Mouse (Mus musculus) stomach, embryonic 15.5 days (tissue): ENCODE data around the gene Uxt. TPM values are rescaled to one million over a fixed set of nuclear protein-coding genes. Genes with fewer than 3 reads are reported as not detected.
A peak's percentile ranks its signal among the peaks of the same experiment; 100 is the strongest.

ENCODE experiments used
- ATAC-seq: fragments of 200-750 bp; cut with Nextera tagmentation; 2 replicates; pipeline ENCODE4 v1.8.0; 2017; ENCODE audit warnings: low read depth, moderate number of reproducible peaks, moderate TSS enrichment; ENCODE audit not compliant: insufficient read depth, low FRiP score
- H3K27ac ChIP-seq: fragments of 300-500 bp; sonication (generic); 2 replicates; pipeline ENCODE4 v1.5.1; 2015; ENCODE audit warnings: mild to moderate bottlenecking, inconsistent platforms
- H3K27me3 ChIP-seq: fragments of 300-500 bp; sonication (generic); replicated peaks from 2 replicates; pipeline ENCODE4 v1.6.1; 2015; ENCODE audit warnings: inconsistent platforms
- H3K36me3 ChIP-seq: fragments of 300-500 bp; sonication (generic); 2 replicates; pipeline ENCODE4 v1.6.1; 2015; ENCODE audit warnings: inconsistent platforms
- H3K4me1 ChIP-seq: fragments of 300-500 bp; sonication (generic); 2 replicates; pipeline ENCODE4 v1.6.1; 2015; ENCODE audit warnings: inconsistent platforms
- H3K4me2 ChIP-seq: fragments of 300-500 bp; sonication (generic); 2 replicates; pipeline ENCODE4 v1.6.1; 2015; ENCODE audit warnings: mild to moderate bottlenecking, inconsistent platforms
- H3K4me3 ChIP-seq: fragments of 300-500 bp; sonication (generic); replicated peaks from 2 replicates; pipeline ENCODE4 v1.5.1; 2015; ENCODE audit warnings: inconsistent platforms
- H3K9ac ChIP-seq: fragments of 300-500 bp; sonication (generic); 2 replicates; pipeline ENCODE4 v1.6.1; 2015; ENCODE audit warnings: inconsistent platforms
- H3K9me3 ChIP-seq: fragments of 300-500 bp; sonication (generic); 2 replicates; pipeline ENCODE4 v1.6.1; 2016; ENCODE audit warnings: inconsistent platforms
- WGBS: fragments of 180-500 bp; shearing (Covaris S2); methylation state at CpG from one replicate; pipeline ENCODE4 v1.1.7; 2015; 5-methylcytosine and 5-hydroxymethylcytosine counted together
- polyA plus RNA-seq: library from polyadenylated mRNA; unstranded; fragments of >200 nt; fragmentation: Nextera tagmentation; extraction: Ambion mirVana; gene quantifications from 2 replicates; pipeline ENCODE4 v1.2.1, GENCODE M21; 2015

The Uxt gene
- polyA plus RNA-seq = 51.3 and 55.7 TPM in 2 replicates

GRCm38 (mm10) chrX:20961477-20962378 lies at the start of gene Uxt:
Uxt (minus strand) TSS chrX:20962017.
- peak; percentile 94 for ATAC-seq
- 19% methylated on average over 57 of the region's 57 CpGs for WGBS
- peak within 1 kb of the TSS; percentile 48 for H3K4me3 ChIP-seq
- no peak within 1 kb of the TSS for H3K9ac ChIP-seq
- peak within 1 kb of the TSS; percentile 77 for H3K27ac ChIP-seq
- peak within 1 kb of the TSS; percentile 39 for H3K4me2 ChIP-seq
- H3K36me3 ChIP-seq = no peaks in the 10 kb centered on the region
- H3K9me3 ChIP-seq = no peaks in the 10 kb centered on the region
- no peaks in the 10 kb centered on the region for H3K4me1 ChIP-seq
- H3K27me3 ChIP-seq = no peaks in the 10 kb centered on the region

DNA sequence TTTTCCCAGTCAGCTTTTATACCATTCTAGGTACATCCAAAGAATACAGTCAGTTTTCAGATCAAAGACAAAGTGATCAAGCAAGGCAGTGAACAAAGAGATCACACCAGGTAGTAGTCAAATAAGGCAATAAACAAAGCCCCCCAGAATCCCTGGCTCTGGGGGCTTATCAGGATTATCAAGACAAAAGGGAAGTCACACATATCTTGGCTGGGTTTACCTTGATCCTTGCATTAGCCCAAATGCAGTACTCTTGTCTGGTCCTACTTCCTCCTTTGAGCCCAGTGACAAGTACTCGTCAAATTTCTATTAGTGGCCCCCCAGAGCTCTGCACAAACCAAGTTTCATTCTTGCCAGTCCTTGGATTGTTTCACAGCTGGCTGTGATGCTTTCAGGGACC lies 19.1 kb upstream of the Uxt start:
- ATAC-seq = no peak
- Histone ChIP-seq H3K9me3 (no peaks in the 10 kb centered on the region), H3K27ac (no peak overlapping the region), H3K4me1 (no peaks in the 10 kb centered on the region), H3K9ac (no peak overlapping the region), H3K4me2 (no peak overlapping the region), H3K36me3 (no peaks in the 10 kb centered on the region), H3K4me3 (no peak overlapping the region), H3K27me3 (no peaks in the 10 kb centered on the region)
- WGBS = 50% methylated on average over 1 of the region's 1 CpGs

DNA sequence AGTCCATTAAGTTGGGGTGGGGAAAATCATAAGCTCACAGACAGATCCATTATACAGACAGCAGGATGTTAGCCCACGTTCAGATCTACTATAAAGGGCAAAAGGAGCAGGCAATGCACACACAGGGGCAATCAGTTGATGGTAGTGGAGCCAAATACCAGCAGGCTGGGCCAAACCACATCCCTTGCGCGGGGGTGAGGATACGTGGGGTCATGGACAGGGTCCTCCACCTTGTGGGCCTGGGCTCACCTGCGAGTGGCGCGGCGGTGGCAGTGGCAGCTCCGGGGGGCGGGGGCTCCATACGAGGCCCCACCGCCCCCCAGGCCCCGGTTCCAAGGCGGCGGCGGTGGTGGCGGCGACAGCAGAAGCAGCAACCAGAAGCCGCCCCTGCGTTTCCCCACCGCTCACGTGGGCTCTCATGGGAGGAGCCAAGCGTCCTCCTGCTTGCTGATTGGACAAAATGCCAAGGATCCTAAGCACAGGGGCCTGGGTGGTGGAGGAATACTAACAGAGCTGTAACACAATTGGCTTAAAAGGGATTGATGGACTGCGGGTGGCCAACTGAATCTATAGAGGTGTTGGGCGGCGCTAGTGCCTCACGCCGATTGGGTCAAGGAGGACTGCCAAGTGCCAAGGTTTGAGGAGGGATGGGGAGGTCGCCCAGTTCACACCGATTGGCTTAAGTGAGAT lies 11.5 kb downstream of the Uxt start, which contains the start of gene Elk1:
TSS of gene Elk1 (minus strand) at position 418 of the 690 bp plus-strand sequence.
- no peaks in the 10 kb centered on the region for H3K36me3 ChIP-seq
- 21% methylated on average over 30 of the region's 30 CpGs for WGBS
- H3K27me3 ChIP-seq = no peaks in the 10 kb centered on the region
- no peaks in the 10 kb centered on the region for H3K4me1 ChIP-seq
- H3K4me3 ChIP-seq = peak within 1 kb of the TSS; percentile 62
- peak; percentile 95 for ATAC-seq
- peak within 1 kb of the TSS; percentile 68 for H3K9ac ChIP-seq
- H3K9me3 ChIP-seq = no peaks in the 10 kb centered on the region
- peak within 1 kb of the TSS; percentile 35; the same call in 1 of the 2 replicates for H3K27ac ChIP-seq
- peak within 1 kb of the TSS; percentile 49 for H3K4me2 ChIP-seq

- Histone ChIP-seq H3K36me3 (no peaks in the 10 kb centered on the region), H3K4me2 (no peak overlapping the region), H3K4me1 (no peaks in the 10 kb centered on the region), H3K9me3 (no peaks in the 10 kb centered on the region), H3K27ac (no peak overlapping the region), H3K27me3 (no peaks in the 10 kb centered on the region), H3K9ac (no peak overlapping the region), H3K4me3 (no peak overlapping the region)
- WGBS = 20% methylated on average over 4 of the region's 4 CpGs
- ATAC-seq = no peak
These were observed 15.8 kb downstream of the Uxt start for GRCm38 (mm10) chrX:20946055-20946454.

- Histone ChIP-seq H3K4me1 (no peaks in the 10 kb centered on the region), H3K4me2 (no peak overlapping the region), H3K9me3 (no peaks in the 10 kb centered on the region), H3K27ac (no peak overlapping the region), H3K9ac (no peak overlapping the region), H3K27me3 (no peaks in the 10 kb centered on the region), H3K4me3 (no peak overlapping the region), H3K36me3 (no peaks in the 10 kb centered on the region)
- 76% methylated on average over 1 of the region's 1 CpGs for WGBS
- ATAC-seq = no peak
These were observed 29.9 kb downstream of the Uxt start for GRCm38 (mm10) chrX:20931963-20932362.

DNA sequence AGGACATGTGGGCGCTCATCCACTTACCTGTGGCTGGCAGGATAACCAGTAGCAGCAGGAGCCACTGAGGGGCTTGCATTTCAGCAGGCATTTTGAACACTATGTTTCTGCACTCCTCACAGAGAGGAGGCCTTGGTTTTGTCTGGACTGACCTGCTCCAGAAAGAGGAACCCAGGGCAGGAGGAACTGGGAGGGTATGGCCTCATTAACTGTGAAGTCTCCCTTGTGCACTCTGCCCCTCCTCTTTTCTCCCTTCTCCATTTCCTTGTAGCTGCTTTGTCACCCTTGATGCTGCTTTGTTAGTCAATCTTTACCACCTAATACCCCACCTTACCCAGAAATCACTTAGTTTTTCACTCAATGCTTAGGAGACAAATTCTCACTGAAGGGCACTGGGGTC lies 30.5 kb downstream of the Uxt start, which contains the start of gene Cfp:
TSS of gene Cfp (minus strand) at position 192 of the 400 bp plus-strand sequence.
- Histone ChIP-seq H3K9ac (no peak within 1 kb of the TSS), H3K27ac (no peak within 1 kb of the TSS), H3K36me3 (no peaks in the 10 kb centered on the region), H3K4me2 (no peak within 1 kb of the TSS), H3K4me3 (no peak within 1 kb of the TSS), H3K4me1 (no peaks in the 10 kb centered on the region), H3K27me3 (no peaks in the 10 kb centered on the region), H3K9me3 (no peaks in the 10 kb centered on the region)
- ATAC-seq = no peak
- 58% methylated on average over 1 of the region's 1 CpGs for WGBS

GRCm38 (mm10) chrX:20929859-20930258 lies 32.0 kb downstream of the Uxt start:
- Histone ChIP-seq H3K4me3 (no peak overlapping the region), H3K27me3 (no peaks in the 10 kb centered on the region), H3K9ac (no peak overlapping the region), H3K27ac (no peak overlapping the region), H3K9me3 (no peaks in the 10 kb centered on the region), H3K4me2 (no peak overlapping the region), H3K4me1 (no peaks in the 10 kb centered on the region), H3K36me3 (no peaks in the 10 kb centered on the region)
- 90% methylated on average over 1 of the region's 1 CpGs for WGBS
- no peak for ATAC-seq

DNA sequence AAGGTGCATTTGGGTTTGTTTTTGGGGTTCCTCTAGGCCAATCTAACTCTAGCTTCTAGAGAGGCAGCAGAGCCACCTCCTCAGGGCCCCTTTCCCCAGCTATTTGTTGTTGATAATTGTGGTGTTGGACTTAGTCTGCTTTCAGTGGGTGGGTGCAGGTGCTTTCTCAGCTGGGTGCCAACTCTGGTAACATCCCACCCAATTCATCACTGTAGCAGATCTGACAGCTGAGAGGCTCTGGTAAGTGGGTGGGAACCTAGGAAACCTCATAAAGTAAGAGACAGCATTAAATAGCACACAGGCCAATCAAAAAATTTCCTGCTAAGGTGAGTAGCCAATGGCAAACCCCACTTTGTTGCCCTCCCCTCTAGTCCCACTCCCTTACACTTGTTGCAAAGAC lies 36.8 kb downstream of the Uxt start:
- Histone ChIP-seq H3K9me3 (no peaks in the 10 kb centered on the region), H3K9ac (no peak overlapping the region), H3K4me1 (no peaks in the 10 kb centered on the region), H3K27ac (no peak overlapping the region), H3K27me3 (no peaks in the 10 kb centered on the region), H3K4me2 (no peak overlapping the region), H3K36me3 (no peaks in the 10 kb centered on the region), H3K4me3 (no peak overlapping the region)
- no peak for ATAC-seq

DNA sequence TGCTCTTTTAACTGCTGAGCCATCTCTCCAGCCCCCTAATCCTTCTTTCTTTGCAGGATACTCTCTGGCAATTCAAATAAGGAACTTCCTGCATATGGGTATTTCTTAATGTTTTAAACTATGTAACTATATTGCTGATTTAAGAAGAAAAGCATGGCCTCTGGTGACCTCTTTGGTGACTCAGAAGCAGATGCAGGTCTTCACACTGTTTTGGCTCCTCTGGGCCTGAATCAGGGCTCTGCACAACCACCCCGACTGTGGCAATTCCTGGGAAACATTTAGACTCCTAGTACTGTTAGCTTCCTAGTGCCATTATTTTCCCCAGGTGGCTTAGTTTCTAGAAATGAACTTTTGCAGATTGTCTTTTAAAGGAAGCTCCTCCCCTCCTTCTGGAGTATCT lies 38.3 kb downstream of the Uxt start:
- Histone ChIP-seq H3K9ac (no peak overlapping the region), H3K27me3 (no peaks in the 10 kb centered on the region)
- 57% methylated on average over 1 of the region's 1 CpGs for WGBS

GRCm38 (mm10) chrX:20921366-20921765 lies 40.5 kb downstream of the Uxt start:
- Histone ChIP-seq H3K9me3 (no peaks in the 10 kb centered on the region), H3K36me3 (no peaks in the 10 kb centered on the region), H3K4me3 (no peak overlapping the region), H3K27me3 (no peaks in the 10 kb centered on the region), H3K4me1 (no peaks in the 10 kb centered on the region), H3K4me2 (peak overlapping the region; percentile 84), H3K27ac (no peak overlapping the region), H3K9ac (no peak overlapping the region)
- WGBS = 51% methylated on average over 5 of the region's 5 CpGs
- no peak for ATAC-seq

More for the DNA sequence above, 38.3 kb downstream of the Uxt start:
- Histone ChIP-seq H3K9me3 (no peaks in the 10 kb centered on the region), H3K4me2 (no peak overlapping the region), H3K36me3 (no peaks in the 10 kb centered on the region), H3K4me3 (no peak overlapping the region), H3K27ac (no peak overlapping the region), H3K4me1 (no peaks in the 10 kb centered on the region)
- no peak for ATAC-seq

DNA sequence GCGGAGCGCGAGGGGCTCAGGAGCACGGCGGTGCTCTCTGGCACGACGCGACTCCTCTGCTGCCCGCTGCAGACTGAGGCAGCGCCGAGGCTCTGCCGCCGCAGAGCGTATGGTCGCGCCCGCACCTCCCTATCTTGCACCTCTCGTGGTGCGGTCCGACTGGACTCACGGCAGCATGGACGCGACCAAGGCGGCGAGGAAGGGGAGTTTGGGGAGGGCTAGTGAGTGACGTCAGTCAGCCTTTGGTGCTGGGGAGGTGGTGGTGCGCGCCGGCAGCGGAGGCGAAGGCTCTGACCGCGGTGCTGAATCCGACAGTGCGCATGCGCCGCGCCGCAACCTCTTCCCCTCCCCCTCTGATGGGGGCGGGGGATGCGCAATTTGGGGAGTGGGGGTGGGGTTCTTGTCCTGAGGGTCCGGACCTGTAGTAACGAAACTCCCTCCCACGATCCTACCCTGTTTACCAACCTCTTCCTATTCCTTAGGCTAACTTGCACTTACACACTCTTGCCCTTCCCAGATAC lies 40.9 kb downstream of the Uxt start, which contains the start of gene Syn1:
TSS of gene Syn1 (minus strand) at position 161 of the 521 bp plus-strand sequence.
- WGBS = 17% methylated on average over 42 of the region's 44 CpGs
- H3K9ac ChIP-seq = no peak within 1 kb of the TSS

More for the DNA sequence above, 40.9 kb downstream of the Uxt start, which contains the start of gene Syn1:
- Histone ChIP-seq H3K4me2 (peak within 1 kb of the TSS; percentile 84), H3K4me1 (no peaks in the 10 kb centered on the region), H3K9me3 (no peaks in the 10 kb centered on the region), H3K27me3 (no peaks in the 10 kb centered on the region), H3K4me3 (peak within 1 kb of the TSS; percentile 43), H3K27ac (no peak within 1 kb of the TSS), H3K36me3 (no peaks in the 10 kb centered on the region)
- peak; percentile 92 for ATAC-seq
